Mouse (Mus musculus): ENCODE data around the gene Gm36210.
"Not testable (repeated sequence)": the region's sequence is repeated elsewhere in the genome, so short reads cannot be mapped to it uniquely, and the experiment has no call there.

The Gm36210 gene

DNA sequence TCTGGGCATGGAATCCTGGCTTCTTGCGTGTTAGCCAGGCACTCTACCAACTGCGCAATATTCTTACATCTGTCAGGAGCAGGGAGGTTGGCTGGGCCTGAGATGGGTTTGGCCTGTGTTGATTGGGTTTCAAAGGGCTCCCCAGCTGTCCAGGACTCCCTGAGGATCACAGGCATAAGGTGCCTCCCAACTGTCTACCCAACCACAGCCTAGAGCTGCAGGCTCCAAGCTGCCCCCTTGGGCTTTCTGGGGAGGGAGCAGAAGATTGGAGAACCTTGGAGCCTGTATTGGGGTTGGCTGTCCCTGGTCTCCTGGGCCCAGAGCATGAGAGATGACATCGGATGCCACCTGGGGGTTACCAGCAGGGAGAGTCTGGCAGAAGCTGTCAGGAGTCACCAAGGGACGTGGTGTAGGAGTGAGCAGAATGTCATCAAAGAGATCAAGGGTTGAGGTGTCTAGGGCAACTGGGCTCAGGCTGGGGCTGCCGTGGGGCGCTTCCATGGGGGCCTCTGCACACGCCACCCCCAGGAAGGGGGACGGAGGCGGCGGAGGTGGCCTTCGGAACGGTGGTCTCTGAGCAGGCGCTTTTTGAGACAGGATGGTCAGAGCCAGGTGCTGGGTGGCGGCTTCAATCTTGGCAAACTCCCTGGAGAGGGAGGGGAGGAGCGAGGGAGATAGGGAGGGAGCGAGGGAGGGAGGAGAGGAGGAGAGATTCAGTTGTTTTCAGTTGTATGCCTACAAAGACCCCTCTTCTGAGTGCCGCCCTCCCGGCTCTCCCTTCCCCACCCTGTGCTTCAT is 7.3 kb downstream of the Gm36210 start:
- DNase-seq (ENCODE audit: low read depth in 2 of 2, low spot score in 2 of 2) = no peak

DNA sequence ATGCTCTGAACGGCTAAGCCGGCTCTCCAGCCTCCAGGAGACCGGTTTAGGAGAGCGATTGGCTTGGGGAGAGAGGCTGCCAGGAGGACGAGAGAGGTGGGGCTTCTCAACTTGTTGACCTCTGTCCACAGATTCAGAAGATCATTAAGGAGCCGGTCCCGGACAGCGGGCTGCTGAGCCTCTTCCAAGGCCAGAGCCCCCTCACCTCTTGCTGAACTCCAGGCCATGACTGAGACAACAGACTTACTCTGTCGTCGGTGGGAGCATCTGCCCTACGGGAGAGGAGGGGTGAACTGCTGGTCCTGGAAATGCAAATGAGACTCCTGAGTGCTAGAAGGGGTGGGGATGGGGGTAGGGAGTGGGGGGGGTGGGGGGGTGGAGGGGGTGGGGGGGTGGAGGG is 11.1 kb downstream of the Gm36210 start:
- no peak for DNase-seq (ENCODE audit: low read depth in 2 of 2, low spot score in 2 of 2)

DNA sequence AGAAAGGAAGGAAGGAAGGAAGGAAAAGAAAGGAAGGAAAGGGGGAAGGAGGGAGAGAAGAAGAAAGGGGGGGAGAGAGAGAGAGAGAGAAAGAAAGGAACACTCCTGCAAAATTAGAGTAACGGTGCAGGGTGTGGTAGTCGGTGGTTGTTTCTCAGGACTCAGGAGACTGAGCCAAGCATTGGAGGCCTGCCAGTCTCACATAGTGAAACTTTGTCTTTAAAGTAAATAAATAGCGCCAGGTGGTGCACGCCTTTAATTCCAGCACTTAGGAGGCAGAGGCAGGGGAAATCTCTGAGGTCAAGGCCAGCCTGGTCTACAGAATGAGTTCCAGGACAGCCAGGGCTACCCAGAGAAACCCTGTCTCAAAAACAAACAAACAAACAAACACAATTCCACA is 19.6 kb downstream of the Gm36210 start:
- DNase-seq (ENCODE audit: low read depth in 2 of 2, low spot score in 2 of 2) = no peak

DNA sequence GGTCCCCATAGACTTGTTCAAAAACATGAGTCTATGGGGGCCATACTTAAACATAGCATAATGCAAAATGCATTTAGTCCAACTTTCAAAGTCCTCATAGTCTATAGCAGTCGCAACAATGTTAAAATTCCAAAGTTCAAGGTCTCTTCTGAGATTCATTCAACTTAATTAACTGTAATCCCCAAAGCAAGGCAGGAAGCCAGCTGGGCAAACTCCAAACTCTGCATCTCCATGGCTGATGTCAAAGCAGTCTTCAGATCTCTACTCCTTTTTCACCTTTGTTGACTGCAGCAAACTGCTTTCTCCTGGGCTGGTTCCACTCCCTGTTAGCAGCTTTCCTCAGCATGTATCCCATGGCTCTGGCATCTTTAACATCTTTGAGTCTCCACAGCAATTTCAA is 27.3 kb downstream of the Gm36210 start:
- not testable (repeated sequence) for DNase-seq (ENCODE audit: low read depth in 2 of 2, low spot score in 2 of 2)

DNA sequence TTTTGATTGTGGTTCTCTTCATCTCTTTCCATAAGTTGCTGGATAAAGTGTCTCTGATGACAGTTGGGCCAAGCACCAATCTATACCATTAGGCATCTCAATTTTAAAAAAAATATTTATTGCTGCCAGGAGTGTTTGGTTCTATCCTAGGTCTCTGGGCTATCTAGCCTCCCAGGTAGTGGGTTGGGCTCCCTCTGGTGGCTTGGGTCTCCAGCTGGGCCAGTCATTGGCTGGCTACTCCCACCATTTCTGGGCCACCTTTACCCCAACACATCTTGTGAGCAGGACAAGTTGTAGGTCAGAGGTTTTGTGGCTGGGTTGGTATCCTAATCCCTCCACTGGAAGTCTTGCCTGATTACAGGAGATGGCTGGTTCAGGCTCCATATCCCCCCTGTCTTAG is 28.1 kb downstream of the Gm36210 start:
- DNase-seq (ENCODE audit: low read depth in 2 of 2, low spot score in 2 of 2) = no peak

DNA sequence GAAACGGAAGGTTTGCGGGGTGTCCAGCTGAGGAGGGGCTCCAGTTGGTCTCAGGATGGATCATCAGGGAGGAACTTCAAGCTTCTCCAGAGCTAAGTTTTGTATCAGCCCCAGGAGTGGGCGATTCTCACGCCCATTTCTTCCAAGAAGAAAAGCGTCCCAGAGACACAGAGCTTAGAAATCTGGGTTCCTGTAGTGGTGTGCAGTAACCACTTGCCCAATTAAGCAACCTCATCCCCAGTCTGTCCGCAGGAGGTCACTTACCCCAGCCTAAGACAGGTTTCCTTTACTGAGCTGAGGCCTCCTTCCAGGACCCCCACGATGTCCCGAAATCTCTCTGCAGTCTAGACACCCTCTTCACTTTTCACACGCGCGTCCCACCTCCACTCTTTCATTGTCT is 29.1 kb downstream of the Gm36210 start:
- no peak for DNase-seq (ENCODE audit: low read depth in 2 of 2, low spot score in 2 of 2)

DNA sequence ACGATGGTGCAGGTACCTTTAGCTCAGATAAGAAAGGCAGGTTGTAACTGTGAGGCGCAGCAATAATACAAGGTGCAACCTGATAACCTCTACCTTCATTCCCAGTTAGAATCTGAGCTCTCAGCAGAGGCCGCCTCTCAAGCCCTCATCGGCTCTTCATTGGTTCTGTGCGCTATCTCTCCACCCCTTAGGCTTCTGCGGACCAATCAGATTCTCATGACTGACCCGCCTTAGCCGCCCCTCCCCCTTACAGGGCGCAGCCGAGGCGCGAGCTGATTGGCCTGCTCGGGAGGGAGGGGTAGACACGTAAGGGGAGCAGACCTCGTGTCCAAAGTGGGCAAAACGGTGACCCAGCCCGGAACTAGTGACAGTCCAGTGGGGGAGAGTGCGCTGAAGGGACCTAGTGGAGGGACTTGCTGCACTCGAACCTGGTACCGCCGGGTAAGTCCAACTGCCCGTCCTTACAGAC is 29.5 kb downstream of the Gm36210 start, which contains the start of gene Isoc2a:
Gene Isoc2a, plus strand, starts transcription at position 401 of the 469 bp plus-strand sequence.
- DNase-seq (ENCODE audit: low read depth in 2 of 2, low spot score in 2 of 2) = peak; percentile 67 to 77

DNA sequence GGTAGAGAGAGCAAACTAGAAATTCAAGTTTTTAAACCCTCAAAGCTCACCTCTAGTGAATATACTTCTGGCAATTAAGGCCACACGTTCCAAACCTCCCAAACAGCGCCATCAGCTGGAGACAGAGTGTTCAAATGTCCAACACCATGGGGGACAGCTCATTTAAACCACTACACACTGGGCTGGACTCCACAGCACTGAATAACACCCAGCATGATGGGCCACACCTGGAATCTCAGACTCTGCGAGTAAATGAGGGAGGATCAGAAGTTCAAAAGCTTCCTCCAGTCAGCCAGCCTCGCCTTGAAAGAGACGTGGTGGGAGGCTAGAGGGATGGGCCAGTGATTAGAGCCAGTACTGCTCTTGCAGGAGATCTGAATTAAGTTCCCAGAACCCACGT is 36.2 kb downstream of the Gm36210 start, which contains the start of gene Isoc2b:
Gene Isoc2b, minus strand, starts transcription at position 126 of the 400 bp plus-strand sequence.
- no peak for DNase-seq (ENCODE audit: low read depth in 2 of 2, low spot score in 2 of 2)

DNA sequence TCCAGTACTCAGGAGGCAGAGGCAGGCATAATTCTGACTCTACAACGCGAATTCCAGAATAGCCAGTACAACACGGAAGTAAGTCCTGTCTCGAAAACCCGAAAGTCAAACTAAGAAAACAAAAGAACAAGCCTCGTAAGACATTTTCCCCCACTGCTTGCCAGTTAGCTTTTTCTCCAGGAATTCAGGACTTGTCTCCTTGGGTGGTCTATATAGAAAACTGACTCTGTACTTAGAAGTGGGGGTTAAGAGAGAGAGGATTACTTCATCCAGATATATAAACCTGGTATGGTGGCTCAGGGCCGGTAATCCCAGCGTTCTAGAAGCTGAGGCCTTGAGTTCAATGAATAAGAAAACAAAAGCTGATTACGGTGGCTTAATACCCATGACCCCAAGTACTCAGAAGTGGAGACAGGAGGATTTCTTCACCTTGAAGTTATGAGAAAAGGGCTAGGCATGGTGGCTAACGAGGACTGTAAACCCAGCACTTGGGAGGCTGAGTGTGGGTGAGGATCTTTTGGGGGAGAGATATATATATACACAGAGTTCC is 39.6 kb downstream of the Gm36210 start:
- DNase-seq (ENCODE audit: low read depth in 2 of 2, low spot score in 2 of 2) = no peak

DNA sequence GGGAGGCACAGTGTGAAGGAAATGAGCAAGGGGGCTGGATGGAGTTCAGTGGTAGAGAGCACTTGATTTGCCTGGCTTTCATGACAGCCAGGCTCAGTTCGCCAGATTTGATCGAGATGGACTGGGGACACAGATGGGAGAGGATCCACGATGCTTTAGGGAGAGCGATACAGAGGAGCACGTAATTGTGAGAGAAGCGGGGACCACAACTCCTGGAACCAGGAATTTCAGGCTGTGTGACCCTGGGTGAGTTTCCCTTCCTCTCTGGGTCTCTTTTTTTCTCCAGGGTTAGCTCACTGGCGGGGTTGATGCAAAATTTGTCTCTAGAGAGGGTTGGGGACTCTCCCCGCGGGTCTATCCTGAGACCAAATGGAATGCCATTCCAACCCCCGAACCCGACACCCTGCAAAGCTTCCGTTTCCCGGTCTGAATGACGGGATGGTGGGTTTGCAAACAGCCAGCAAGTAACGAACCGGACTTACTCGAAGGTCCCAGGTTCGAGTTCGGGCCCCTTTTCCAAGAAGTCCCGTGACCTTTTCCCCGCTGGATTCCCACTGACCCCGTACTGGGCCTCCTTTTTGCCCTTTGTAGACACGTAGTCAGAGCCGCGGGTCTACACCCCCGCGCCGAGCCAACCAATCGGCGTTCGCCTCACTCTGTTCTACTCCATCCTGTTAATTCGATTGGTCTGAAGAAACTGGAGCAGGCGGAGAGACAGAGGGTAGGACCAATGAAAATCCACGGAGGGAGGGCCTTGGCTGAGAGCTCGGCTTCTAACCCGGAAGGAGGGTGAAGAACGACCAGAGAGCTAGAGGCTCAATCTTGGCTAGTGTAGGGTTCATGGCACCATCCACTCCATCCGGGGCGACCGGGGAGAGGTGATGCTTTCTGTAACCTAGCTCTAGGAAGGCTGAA is 40.5 kb downstream of the Gm36210 start:
- peak; percentile 90 to 92 for DNase-seq (ENCODE audit: low read depth in 2 of 2, low spot score in 2 of 2)

DNA sequence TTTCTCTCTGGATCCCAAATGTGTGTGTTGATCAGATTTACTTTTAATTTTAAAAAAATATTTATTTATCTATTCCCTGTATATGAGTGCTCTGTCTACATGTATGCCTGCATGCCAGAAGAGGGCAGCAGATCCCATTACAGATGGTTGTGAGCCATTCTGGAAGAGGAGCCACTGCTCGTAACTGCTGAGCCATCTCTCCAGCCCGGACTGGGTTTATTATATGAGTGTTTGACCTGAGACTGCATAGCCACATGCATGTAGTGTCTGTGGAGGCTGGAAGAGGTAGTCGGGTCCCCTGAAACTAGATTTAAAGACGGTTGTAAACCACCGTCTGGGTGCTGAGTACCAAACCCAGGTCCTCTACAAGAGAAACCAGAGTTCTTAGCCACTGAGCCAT is 41.2 kb downstream of the Gm36210 start:
- DNase-seq (ENCODE audit: low read depth in 2 of 2, low spot score in 2 of 2) = no peak

DNA sequence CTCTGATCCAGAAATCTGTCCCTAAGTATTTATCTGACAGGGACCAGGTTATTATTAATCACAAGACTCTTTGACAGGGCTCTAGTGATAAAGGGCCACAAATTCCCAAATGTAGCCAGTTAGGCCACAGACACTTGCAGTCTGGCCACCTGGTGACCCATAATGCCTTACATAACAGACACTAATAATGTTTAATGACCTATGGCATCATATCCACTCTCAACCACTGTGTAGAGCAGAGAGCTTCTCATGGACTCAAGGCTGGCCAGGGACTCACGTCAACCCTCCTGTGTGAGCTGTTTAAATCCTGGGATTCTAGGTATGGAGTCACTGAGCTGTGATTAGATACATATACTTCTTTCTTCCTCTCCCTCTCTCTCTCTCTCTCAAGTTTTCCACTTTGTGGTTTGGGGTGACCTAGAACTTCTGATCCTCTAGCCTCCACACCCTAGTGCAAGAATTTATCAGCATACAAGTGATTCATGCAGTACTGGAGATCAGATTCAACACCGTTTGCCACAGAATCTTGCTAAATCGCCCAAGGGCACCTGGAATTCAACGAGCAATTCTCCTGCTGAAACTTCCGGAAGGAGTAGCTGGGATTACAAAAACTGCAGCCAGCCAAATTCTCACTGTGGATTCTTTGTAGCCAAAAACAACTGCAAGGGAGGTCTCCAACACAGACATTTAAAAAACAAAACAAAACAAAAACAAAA is 42.0 kb downstream of the Gm36210 start:
- no peak for DNase-seq (ENCODE audit: low read depth in 2 of 2, low spot score in 2 of 2)

DNA sequence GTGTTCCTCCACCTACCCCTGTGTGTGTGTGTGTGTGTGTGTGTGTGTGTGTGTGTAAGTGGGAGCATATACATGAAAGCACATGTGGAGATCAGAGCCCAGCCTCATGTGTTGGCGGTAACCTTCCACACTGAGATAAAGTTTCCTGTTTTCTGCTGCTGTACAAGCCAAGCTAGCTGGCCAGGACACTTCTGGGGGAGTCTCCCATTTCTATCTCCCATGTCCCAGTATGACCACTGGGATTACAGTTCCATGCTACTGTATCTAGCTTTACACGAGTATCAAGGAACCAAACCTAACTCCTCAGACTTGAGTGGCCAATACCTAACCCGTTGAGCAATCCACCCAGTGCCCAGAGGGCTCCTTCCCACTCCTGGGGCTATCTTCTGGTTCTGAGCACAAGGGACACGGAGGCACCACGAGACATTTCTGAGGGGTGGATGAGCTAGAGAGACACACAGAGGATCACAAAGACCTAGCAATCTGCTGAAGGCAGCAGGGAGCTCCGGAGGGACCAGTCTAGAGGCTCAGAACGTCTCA is 42.7 kb downstream of the Gm36210 start:
- DNase-seq (ENCODE audit: low read depth in 2 of 2, low spot score in 2 of 2) = no peak

DNA sequence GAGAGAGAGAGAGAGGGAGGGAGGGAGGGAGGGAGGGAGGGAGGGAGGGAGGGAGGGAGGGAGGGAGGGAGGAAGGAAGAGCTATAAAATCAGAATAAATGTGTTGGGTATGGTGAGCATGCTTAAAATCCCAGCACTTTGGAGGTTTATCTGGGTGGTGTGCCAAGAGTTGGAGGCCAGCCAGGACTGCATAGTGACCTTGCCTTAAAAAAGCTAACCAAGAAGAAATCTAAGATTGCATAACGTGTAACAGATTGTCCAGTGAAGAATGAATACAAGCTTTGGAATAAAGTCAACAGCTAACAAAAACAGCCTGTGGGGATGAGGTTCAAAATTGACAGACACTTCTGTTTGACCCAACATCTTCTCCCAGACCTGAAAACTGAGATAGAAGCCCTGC is 43.3 kb downstream of the Gm36210 start:
- DNase-seq (ENCODE audit: low read depth in 2 of 2, low spot score in 2 of 2) = no peak

DNA sequence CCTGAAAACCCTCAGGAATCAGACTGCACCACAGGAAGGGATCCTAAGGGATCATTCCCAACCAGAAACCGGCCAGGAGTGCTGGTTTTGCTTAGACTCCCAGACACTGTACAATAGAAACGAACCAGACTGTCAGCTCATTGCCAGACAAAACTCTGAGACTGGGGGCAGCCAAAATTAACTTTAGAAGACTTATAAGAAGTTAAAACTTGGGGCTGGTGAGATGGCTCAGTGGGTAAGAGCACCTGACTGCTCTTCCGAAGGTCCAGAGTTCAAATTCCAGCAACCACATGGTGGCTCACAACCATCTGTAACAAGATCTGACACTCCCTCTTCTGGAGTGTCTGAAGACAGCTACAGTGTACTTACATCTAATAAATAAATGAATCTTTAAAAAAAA is 45.4 kb downstream of the Gm36210 start:
- not testable (repeated sequence) for DNase-seq (ENCODE audit: low read depth in 2 of 2, low spot score in 2 of 2)

DNA sequence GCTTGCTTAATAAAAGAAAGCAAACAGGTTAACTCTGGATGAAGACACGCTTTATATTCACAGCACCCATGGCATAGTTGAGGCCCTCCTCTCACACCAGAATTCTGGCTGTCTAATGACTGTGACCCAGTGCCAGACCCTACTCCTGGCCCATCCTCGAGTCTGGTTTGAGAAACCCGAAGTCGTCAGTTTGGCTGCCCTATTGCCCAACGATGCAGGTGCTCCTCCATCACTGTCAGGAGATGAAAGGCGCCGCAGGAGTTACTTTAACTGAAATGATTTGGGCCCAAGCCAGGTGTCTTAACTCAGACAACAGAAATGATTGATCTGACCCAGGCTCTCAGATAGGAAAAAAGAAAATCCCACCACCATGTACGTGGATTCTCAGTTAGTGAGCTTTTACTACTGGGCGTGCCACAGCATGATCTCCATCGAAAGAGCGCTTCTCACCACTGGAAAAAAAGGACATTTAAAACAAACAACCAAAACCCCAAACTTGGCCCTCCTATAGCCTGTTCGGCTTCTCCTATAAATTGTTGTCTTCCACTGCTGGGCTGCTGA is 46.8 kb downstream of the Gm36210 start:
- DNase-seq (ENCODE audit: low read depth in 2 of 2, low spot score in 2 of 2) = no peak

DNA sequence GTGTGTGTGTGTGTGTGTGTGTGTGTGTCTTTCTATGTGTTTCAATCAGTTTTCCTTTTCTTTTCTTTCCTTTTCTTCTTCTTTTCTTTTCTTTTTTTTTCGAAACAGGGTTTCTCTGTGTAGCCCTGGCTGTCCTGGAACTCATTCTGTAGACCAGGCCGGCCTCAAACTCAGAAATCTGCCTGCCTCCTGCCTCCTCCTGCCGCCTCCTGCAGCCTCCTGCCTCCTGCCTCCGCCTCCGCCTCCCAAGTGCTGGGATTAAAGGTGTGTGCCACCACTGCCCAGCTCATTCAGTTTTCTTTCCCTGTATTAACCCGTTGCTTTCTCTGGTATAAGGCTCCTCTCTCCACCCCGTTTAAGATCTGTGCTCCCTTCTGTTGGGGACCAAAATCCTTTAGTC is 49.0 kb downstream of the Gm36210 start:
- DNase-seq (ENCODE audit: low read depth in 2 of 2, low spot score in 2 of 2) = no peak

DNA sequence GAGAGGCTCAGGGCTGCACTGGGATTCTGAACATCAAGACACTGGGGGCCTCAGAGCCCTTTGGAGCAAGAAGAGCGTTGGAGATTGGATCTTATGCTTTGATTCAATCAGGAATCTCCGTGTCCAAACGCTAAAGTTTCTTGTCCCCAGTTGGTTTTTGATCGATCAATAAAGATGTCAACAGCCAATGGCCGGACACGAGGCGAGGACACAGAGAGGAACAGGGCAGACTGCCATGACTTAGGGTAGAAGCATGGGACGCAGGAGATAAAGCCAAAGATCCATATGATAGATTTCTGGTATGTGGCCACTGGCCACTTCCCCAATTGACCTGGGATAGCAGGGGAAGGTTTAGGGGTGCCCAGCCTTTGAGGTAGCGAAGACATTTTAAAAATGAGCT is 49.8 kb downstream of the Gm36210 start:
- no peak for DNase-seq (ENCODE audit: low read depth in 2 of 2, low spot score in 2 of 2)

DNA sequence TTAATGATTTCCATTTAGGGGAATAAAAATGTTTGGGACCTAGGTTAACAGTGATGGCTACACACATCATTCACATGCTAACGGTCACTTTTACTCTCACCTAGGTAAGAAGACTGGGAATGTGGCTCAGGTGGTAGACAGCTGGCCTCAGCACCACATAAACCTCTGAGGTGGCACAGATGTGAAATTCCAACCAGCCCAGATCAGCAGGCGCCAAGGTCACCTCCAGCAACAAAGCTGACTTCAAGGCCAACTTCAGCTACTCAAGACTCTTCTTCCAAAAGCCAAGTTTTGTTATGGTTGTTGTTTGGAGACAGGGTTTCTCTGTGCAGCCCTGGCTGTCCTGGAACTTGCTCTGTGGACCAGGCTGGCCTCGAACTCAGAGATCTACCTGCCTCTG is 52.7 kb downstream of the Gm36210 start:
- no peak for DNase-seq (ENCODE audit: low read depth in 2 of 2, low spot score in 2 of 2)

DNA sequence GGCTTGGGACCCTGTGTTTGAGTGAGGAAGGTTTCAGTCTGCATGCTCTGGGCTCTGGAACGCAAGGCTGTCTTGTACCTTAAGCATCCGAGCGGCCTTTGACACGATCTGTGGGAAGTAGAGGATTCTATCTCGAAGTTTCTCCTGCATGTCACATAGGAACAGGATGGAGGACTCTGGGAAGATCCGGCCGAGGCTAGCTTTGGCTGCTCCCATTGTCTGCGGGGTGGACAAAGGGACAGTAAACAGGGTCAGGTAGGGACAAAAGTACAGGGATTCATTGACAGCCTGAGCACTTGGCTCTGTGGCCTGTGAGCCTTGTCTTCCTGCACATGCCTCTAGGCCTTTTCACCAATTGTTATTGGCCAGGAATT is 55.0 kb downstream of the Gm36210 start:
- no peak for DNase-seq (ENCODE audit: low read depth in 2 of 2, low spot score in 2 of 2)

Measured in CD8-positive naive resting alpha-beta T cell, adult 2 months (primary cell).